Mouse (Mus musculus): ENCODE data around the gene Csn1s2a. TPM values are rescaled to one million over a fixed set of nuclear protein-coding genes. Genes with fewer than 3 reads are reported as not detected.

Gene Csn1s2a
- not detected for polyA plus RNA-seq (2012; fragmentation: generic; extraction: Trizol)

DNA sequence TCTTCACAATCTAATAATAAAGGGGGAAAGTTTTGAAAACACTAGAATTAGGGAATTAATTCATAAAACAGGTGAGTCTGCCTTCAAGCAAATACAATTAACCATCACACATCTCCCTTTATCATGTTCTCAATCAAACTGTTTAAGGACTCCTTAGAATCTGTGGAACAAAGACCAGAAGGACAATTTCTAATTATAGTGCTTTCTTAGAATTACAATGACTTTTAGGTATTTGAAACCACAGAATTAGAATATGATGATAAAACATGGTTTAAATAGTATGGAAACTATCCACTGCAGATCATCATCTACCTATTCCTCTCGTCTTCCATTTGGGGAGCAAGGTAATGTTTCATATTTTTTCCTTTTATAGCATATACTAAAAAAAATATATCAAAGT is at the start of gene Csn1s2a:
TSS of gene Csn1s2a (plus strand) at position 301 of the 400 bp plus-strand sequence.

DNA sequence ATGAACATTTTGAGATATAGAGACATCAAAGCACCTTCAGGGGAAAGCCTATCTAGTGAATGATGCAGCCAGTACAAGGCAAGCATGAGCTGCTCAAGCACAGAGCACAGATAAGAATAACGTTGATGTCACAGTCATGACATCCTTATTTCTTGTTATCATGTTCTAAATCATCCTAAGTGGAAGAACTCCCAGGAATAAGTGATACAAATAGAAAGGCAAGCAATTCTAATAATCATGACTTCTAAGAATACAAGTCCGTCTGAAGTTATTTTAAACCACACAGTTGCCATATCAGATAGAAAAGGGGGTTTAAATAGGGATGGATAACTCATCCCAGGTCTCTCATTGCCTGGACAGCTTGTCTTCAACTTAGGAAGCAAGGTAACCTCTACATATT is 33.4 kb downstream of the Csn1s2a start, which contains the start of gene Csn1s2b:
TSS of gene Csn1s2b (plus strand) at position 301 of the 400 bp plus-strand sequence.

DNA sequence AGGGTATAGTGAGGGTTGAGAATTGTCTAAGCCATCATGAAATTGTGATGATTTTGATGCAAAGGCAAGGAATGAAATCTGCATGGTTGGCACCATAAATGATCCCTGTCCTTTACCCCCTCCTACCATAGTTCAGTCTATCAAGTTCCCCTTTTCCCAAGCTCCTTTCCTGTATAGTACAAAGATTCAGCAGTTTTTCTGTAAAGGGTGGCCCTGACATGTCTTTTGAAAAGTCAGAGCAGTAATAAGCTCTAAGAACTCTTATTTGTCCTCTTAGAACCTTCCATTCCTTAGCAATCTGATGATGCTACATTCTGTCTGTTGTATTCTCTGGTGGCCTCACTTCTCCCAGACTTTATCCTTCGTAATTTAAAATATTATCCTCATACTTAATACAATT is 51.0 kb downstream of the Csn1s2a start, which contains the start of gene Prr27:
TSS of gene Prr27 (plus strand) at position 301 of the 400 bp plus-strand sequence.

Other genes with a start within 250 kb of the Csn1s2a start
- gene Sult1b1, start 236.4 kb upstream of the Csn1s2a start, polyA plus RNA-seq (2012; fragmentation: generic; extraction: Trizol), result not detected
- gene Sult1d1, start 205.5 kb upstream of the Csn1s2a start, polyA plus RNA-seq (2012; fragmentation: generic; extraction: Trizol), result not detected
- gene Sult1e1, start 183.0 kb upstream of the Csn1s2a start, polyA plus RNA-seq (2012; fragmentation: generic; extraction: Trizol), result not detected
- gene Csn1s1, start 108.4 kb upstream of the Csn1s2a start, polyA plus RNA-seq (2012; fragmentation: generic; extraction: Trizol), result not detected
- not detected for gene Csn2, start 74.9 kb upstream of the Csn1s2a start, polyA plus RNA-seq (2012; fragmentation: generic; extraction: Trizol)
- not detected for gene Csn1s2b, start 33.5 kb downstream of the Csn1s2a start, polyA plus RNA-seq (2012; fragmentation: generic; extraction: Trizol)
- gene Prr27, start 51.1 kb downstream of the Csn1s2a start, polyA plus RNA-seq (2012; fragmentation: generic; extraction: Trizol), result not detected
- gene Odam, start 110.5 kb downstream of the Csn1s2a start, polyA plus RNA-seq (2012; fragmentation: generic; extraction: Trizol), result not detected
- under 1 TPM in 1 of 2 experiments, not detected in 1; 0.08 TPM for gene Csn3, start 151.0 kb downstream of the Csn1s2a start, polyA plus RNA-seq (2012; fragmentation: generic; extraction: Trizol)
- not detected for gene 2310003L06Rik, start 194.9 kb downstream of the Csn1s2a start, polyA plus RNA-seq (2012; fragmentation: generic; extraction: Trizol)
- gene Gm28434, start 194.9 kb downstream of the Csn1s2a start, polyA plus RNA-seq (2012; fragmentation: generic; extraction: Trizol), result not detected
- not detected for gene Cabs1, start 204.9 kb downstream of the Csn1s2a start, polyA plus RNA-seq (2012; fragmentation: generic; extraction: Trizol)
- not detected for gene Smr3a, start 228.0 kb downstream of the Csn1s2a start, polyA plus RNA-seq (2012; fragmentation: generic; extraction: Trizol)

Data from C3H10T1/2 (cell line).